Mouse (Mus musculus): ENCODE measurements around the gene Astn2. TPM values are rescaled to one million over a fixed set of nuclear protein-coding genes. Genes with fewer than 3 reads are reported as not detected.

The Astn2 gene
- polyA plus RNA-seq (2016; fragmentation: Nextera tagmentation; extraction: Ambion mirVana), result 2.8 and 2.9 TPM in 2 replicates

DNA sequence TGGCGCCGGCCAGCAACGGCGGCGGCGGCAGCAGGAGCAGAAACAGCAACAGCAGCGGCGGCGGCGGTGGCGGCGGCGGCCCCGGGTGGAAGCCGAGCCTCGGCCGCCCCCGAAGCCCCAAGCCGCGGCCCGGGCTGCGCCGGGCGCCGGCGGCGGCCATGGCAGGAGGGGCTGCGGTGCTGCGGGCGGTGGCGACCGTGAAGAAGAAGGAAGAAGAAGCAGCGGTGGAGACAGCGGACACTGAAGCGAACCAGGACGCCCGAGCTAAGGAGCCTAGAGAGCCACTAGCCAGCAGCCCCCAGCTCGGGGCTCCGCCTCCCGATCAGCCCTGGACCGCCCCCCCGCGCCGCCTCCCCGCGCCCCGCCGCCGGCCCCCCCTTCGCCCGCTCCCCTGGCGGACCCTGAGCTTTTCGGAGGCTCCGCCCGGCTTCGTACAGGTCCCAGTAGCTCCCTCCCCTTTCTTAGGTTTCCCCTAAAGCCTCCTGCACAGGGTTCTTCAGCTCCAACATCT lies at the start of gene Astn2:
Gene Astn2 (minus strand): TSS at position 411 of the 511 bp plus-strand sequence.
- H3K36me3 ChIP-seq, result no peaks in the 10 kb centered on the region
- peaks cover 23% of the 10 kb centered on the region for H3K27me3 ChIP-seq
- H3K27ac ChIP-seq, result peak within 1 kb of the TSS; percentile 78
- ATAC-seq (ENCODE audit: low FRiP score), result peak; percentile 75
- peaks cover 17% of the 10 kb centered on the region for H3K4me1 ChIP-seq
- H3K9me3 ChIP-seq (replicated peaks), result no peaks in the 10 kb centered on the region
- H3K4me3 ChIP-seq, result peak within 1 kb of the TSS; percentile 80
- H3K4me2 ChIP-seq (replicated peaks), result peak within 1 kb of the TSS; percentile 97
- WGBS, result 0% methylated on average over 8 of the region's 56 CpGs
- H3K9ac ChIP-seq, result peak within 1 kb of the TSS; percentile 84

DNA sequence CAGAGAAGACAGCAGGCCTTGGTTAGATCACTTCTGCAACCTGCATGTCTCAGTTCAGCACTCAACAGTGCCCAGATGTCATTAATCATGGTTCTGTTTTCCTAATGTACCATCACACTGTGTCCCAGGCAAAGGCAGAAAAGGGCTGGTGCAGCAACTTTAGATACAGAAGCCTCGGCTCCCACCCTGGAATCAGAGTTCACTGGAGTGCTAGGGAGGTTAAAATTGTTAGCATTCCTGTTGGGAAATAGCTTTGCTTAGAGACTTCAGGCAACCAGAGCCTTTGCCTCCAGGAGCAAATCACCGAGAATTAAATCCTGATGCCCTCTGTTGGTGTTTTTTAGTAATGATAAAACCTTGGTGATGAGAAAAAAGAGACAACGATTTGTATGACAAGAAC lies 45.7 kb upstream of the Astn2 start:
- H3K9me3 ChIP-seq (replicated peaks), result no peaks in the 10 kb centered on the region
- 38% methylated on average over 3 of the region's 3 CpGs for WGBS
- no peak for ATAC-seq (ENCODE audit: low FRiP score)
- H3K4me3 ChIP-seq, result no peak overlapping the region
- no peaks in the 10 kb centered on the region for H3K27me3 ChIP-seq
- no peaks in the 10 kb centered on the region for H3K36me3 ChIP-seq
- no peaks in the 10 kb centered on the region for H3K4me1 ChIP-seq
- H3K9ac ChIP-seq, result no peak overlapping the region
- H3K27ac ChIP-seq, result no peak overlapping the region
- no peak overlapping the region for H3K4me2 ChIP-seq (replicated peaks)

DNA sequence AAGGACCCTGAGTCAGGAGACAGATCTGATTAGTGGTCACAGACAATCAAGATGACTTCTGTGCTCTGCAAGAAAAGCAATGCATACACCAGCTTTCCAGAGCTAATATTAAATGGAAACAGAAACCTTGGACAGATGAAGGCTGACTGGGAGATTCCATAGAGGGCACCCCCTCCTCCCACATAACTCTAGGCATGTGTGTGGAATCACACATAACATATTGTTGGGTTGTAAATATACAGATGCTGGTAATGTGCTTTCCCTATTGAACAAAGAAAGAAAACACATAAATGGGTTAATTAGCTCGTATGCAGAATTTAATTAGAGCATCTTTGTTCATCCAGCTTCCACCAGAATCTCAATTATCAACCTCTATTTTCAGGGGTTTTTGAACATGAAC lies 26.8 kb upstream of the Astn2 start:
- no peak overlapping the region for H3K27ac ChIP-seq

DNA sequence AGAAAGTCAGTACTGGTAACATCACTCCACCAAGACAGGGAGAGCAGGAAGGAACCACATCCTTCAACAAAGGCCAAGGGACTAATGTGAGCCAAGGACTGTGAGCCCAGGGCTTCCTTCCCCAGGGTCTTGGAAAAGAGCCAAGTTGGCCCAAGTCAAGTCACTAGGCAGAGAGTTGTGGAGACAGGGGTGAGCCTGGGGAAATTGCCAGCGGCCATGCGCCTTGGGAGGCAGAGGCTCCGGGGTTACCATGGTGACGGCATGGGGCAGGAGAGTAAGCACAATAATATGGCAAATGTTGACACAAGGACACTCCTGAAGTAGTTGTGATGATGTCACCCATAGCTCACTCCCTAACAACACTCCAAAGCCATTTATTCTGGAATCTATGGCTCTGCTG lies 21.4 kb upstream of the Astn2 start:
- Histone ChIP-seq H3K9ac (no peak overlapping the region), H3K27ac (no peak overlapping the region), H3K27me3 (no peaks in the 10 kb centered on the region), H3K36me3 (no peaks in the 10 kb centered on the region), H3K9me3 (replicated peaks) (no peaks in the 10 kb centered on the region), H3K4me2 (replicated peaks) (no peak overlapping the region), H3K4me3 (no peak overlapping the region), H3K4me1 (no peaks in the 10 kb centered on the region)
- peak; percentile 60 for ATAC-seq (ENCODE audit: low FRiP score)
- WGBS, result 81% methylated on average over 4 of the region's 4 CpGs

More for the DNA sequence above, 26.8 kb upstream of the Astn2 start:
- WGBS, result 58% methylated on average over 1 of the region's 1 CpGs
- no peak overlapping the region for H3K4me2 ChIP-seq (replicated peaks)
- H3K4me1 ChIP-seq, result no peaks in the 10 kb centered on the region
- ATAC-seq (ENCODE audit: low FRiP score), result no peak
- H3K36me3 ChIP-seq, result no peaks in the 10 kb centered on the region
- H3K9ac ChIP-seq, result no peak overlapping the region
- H3K9me3 ChIP-seq (replicated peaks), result no peaks in the 10 kb centered on the region
- H3K4me3 ChIP-seq, result no peak overlapping the region
- no peaks in the 10 kb centered on the region for H3K27me3 ChIP-seq

DNA sequence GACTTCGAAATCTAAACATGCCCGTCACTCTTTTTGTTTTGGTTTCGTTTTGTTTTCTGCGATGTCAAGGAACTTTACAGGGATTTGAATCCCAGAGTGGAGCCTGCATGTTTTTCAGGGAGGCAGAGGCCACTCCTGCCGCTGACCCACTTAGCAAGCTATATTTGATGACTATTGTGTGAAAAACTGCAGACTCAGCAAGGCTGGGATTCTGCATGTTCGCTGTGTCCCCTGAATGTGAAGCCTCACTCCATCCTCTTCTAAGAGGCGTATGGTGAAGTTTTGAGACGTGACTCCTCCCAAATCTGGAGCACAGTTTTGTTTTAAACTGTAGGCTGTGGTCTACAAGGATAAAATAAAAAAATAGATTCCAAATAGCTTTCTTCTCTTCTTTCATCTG lies 10.4 kb upstream of the Astn2 start:
- no peak overlapping the region for H3K27ac ChIP-seq
- ATAC-seq (ENCODE audit: low FRiP score), result no peak
- H3K4me3 ChIP-seq, result no peak overlapping the region
- H3K4me1 ChIP-seq, result no peaks in the 10 kb centered on the region
- 61% methylated on average over 8 of the region's 8 CpGs for WGBS
- H3K36me3 ChIP-seq, result no peaks in the 10 kb centered on the region
- H3K27me3 ChIP-seq, result no peaks in the 10 kb centered on the region
- H3K4me2 ChIP-seq (replicated peaks), result no peak overlapping the region
- H3K9me3 ChIP-seq (replicated peaks), result no peaks in the 10 kb centered on the region
- no peak overlapping the region for H3K9ac ChIP-seq

DNA sequence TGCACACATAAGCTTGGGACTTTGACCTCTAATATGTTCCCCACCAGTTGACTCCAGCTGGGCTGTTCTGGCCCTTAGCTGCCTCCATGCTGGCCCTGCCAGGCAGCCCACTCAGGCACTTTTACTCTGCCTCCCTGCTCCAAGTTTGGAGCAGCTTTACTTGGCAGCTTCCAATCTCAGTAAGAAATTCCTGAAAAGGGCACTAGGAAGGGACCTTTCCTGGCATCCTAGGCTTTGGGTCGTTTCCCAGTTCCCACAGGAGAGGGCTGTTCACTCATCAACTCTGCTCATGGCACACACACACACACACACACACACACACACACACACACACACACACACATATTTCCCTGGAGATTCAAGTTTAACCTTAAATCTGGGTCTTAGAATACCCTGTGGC lies 675 bp upstream of the Astn2 start:
- Histone ChIP-seq H3K36me3 (no peaks in the 10 kb centered on the region), H3K4me1 (peaks cover 17% of the 10 kb centered on the region), H3K27me3 (peaks cover 20% of the 10 kb centered on the region), H3K27ac (no peak overlapping the region), H3K9ac (no peak overlapping the region), H3K4me3 (no peak overlapping the region), H3K4me2 (replicated peaks) (no peak overlapping the region), H3K9me3 (replicated peaks) (no peaks in the 10 kb centered on the region)
- WGBS, result 19% methylated on average over 1 of the region's 1 CpGs
- no peak for ATAC-seq (ENCODE audit: low FRiP score)

DNA sequence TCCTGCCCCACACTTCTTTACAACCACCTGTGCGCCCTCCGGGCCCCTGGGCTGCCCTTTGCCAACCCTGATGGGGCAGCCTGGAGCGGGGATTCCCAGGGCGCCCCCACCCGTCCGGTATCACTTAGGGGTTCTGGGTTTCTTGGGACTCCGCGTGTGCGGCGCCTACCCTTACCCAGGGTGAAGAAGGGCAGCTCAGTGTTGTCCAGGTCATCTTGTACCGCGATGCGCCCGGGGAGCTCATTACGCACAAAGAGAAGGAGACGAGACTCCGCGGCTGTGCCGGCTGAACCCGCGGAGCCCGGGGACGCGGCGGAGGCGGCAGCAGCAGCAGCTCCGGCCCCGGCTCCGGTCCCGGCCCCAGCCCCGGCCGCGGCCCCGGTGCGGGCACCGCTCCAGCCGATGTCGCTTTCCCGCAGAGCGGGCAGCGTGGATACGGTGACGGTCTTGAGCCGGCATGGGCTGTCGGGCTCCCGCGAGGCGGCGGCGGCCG lies 657 bp downstream of the Astn2 start:
- H3K4me1 ChIP-seq, result peaks cover 17% of the 10 kb centered on the region
- H3K9me3 ChIP-seq (replicated peaks), result no peaks in the 10 kb centered on the region
- ATAC-seq (ENCODE audit: low FRiP score), result peak; percentile 65

DNA sequence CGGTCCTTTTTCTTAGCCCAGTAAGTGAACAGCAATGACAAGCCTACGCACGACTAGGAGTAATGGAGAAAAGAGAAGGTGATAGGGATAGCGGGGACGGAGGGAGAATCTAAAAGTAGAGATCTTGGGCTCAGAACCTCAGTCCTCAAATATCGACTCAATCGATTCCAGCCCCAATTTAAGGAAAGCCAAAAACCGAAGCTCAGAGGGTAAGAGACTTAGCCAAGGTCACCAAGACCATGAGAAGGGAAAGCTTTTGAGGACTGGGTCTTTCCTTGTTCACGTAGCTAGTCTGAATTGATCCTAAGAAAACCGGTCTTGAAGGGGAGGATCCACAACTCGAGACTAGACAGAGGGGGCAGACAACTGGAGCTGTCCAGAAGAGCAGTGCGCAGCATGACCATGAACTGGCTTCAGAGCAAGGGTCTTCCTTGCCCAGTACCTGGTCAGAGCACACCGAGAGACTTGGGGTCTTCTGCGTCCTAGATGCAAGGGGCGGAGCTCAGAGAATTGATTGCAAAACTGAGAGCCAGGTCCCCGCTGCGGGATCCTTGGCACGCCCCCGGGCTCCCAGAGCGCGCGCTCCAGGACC lies 1.2 kb downstream of the Astn2 start:
- H3K4me3 ChIP-seq, result peak overlapping the region; percentile 80
- ATAC-seq (ENCODE audit: low FRiP score), result peak; percentile 36
- peaks cover 23% of the 10 kb centered on the region for H3K27me3 ChIP-seq

More for the DNA sequence above, 657 bp downstream of the Astn2 start:
- WGBS, result under 1% methylated on average over 48 of the region's 51 CpGs
- peaks cover 23% of the 10 kb centered on the region for H3K27me3 ChIP-seq
- H3K9ac ChIP-seq, result peak overlapping the region; percentile 84
- peak overlapping the region; percentile 80 for H3K4me3 ChIP-seq
- peak overlapping the region; percentile 78 for H3K27ac ChIP-seq
- H3K36me3 ChIP-seq, result no peaks in the 10 kb centered on the region
- peak overlapping the region; percentile 97 for H3K4me2 ChIP-seq (replicated peaks)

DNA sequence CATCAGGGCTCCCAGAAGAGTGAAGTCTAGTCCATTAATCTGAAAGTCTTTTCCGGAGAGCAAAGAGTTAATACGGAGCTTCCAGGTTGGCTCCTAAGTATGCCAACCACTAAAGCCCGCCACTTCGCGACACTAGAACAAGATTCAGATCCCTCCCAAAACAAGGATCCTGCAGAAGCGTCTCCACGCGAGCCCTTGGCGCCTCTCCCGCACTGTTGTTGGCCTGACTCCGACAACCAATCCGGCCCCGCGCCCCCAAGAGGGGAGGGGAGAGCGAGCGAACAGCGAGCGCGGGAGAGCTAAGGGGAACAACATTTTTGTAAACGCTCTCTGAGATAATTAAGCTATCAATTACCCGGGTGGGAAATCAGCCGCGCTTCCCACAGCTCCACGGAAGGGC lies 1.8 kb downstream of the Astn2 start:
- WGBS, result under 1% methylated on average over 24 of the region's 24 CpGs
- Histone ChIP-seq H3K27ac (no peak overlapping the region), H3K4me3 (peak overlapping the region; percentile 80), H3K36me3 (no peaks in the 10 kb centered on the region), H3K4me2 (replicated peaks) (peak overlapping the region; percentile 97), H3K9ac (peak overlapping the region; percentile 84), H3K9me3 (replicated peaks) (no peaks in the 10 kb centered on the region), H3K27me3 (peaks cover 23% of the 10 kb centered on the region), H3K4me1 (peaks cover 17% of the 10 kb centered on the region)
- ATAC-seq (ENCODE audit: low FRiP score), result peak; percentile 29; the same call in 1 of the 2 replicates

More for the DNA sequence above, 1.2 kb downstream of the Astn2 start:
- Histone ChIP-seq H3K27ac (peak overlapping the region; percentile 78; the same call in 1 of the 2 replicates), H3K4me2 (replicated peaks) (peak overlapping the region; percentile 97), H3K9ac (peak overlapping the region; percentile 84), H3K36me3 (no peaks in the 10 kb centered on the region), H3K9me3 (replicated peaks) (no peaks in the 10 kb centered on the region), H3K4me1 (peaks cover 17% of the 10 kb centered on the region)
- WGBS, result under 1% methylated on average over 22 of the region's 22 CpGs

DNA sequence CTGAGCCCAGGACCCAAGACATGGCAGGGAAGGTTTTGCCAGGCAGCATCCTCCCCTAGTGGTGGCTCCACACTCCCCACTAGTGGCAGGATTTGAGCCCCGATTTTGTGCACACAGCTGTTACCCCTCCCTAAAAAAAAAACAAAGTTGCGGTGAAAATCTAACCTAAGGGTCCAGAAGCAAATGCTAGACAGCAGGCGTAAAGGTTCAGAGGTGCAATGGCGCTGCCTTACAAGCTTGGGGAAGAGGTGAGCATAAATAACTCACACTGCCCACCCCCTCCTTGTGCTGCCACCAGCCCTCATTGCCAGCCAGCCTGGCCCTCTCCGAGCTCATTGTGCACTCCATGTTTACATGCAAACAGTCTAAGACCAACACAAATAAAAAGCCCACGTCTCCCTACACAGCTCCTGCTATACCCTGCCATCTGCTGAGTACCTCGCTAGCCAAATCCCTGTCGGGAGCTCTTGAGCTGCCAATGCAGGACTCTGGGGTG lies 3.2 kb downstream of the Astn2 start:
- Histone ChIP-seq H3K9ac (peak overlapping the region; percentile 15; the same call in 1 of the 2 replicates), H3K4me2 (replicated peaks) (peak overlapping the region; percentile 97), H3K27ac (no peak overlapping the region), H3K36me3 (no peaks in the 10 kb centered on the region), H3K4me1 (peaks cover 17% of the 10 kb centered on the region), H3K27me3 (peaks cover 19% of the 10 kb centered on the region), H3K9me3 (replicated peaks) (no peaks in the 10 kb centered on the region), H3K4me3 (peak overlapping the region; percentile 80)
- WGBS, result 25% methylated on average over 8 of the region's 8 CpGs
- ATAC-seq (ENCODE audit: low FRiP score), result no peak

DNA sequence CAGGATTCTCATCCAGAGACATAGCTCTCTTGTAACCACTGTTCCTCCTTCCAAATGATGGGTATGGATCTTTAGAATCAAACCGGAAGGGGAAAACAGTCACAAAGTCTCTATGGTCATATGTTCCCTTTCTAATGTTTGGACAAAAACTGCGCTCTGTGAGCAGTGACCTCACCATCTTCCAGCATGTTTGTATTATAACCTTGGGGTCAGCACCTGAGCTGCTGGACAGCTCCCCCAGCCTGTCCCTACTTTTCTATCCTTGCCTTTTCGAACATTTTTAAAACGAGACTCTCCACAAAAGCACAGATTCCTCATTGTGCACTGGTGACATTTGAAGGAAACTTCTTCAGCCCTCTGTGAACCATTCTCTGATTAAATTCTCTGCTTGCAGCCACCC lies 5.3 kb downstream of the Astn2 start:
- Histone ChIP-seq H3K27me3 (peaks cover 12% of the 10 kb centered on the region; the same call in 1 of the 2 replicates), H3K9ac (no peak overlapping the region), H3K9me3 (replicated peaks) (no peaks in the 10 kb centered on the region), H3K27ac (no peak overlapping the region), H3K4me1 (peaks cover 17% of the 10 kb centered on the region), H3K4me2 (replicated peaks) (no peak overlapping the region), H3K4me3 (no peak overlapping the region), H3K36me3 (no peaks in the 10 kb centered on the region)
- ATAC-seq (ENCODE audit: low FRiP score), result no peak
- WGBS, result 59% methylated on average over 4 of the region's 4 CpGs

DNA sequence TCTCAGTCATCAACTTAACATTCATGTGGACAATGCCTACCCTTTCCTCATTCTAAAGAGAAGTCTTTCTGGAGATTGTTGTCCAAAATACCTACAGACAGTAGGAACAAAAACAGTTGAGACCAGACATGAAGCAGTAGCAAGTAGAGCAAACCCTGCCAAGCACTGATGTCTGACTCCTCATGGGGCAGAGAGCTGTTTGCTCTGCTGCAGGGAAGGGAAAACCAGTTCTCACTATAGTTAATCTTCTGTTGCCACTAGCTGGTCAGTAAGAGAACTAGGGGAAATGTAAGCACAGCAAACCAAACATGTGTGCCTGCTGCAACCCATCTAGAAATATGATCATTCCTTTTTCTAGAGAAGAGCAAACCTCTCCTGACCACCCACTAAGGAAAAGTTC lies 7.2 kb downstream of the Astn2 start:
- H3K4me2 ChIP-seq (replicated peaks), result no peak overlapping the region
- H3K36me3 ChIP-seq, result no peaks in the 10 kb centered on the region
- no peak overlapping the region for H3K9ac ChIP-seq
- H3K9me3 ChIP-seq (replicated peaks), result no peaks in the 10 kb centered on the region
- peaks cover 8% of the 10 kb centered on the region; the same call in 1 of the 2 replicates for H3K27me3 ChIP-seq
- H3K4me3 ChIP-seq, result no peak overlapping the region
- no peak overlapping the region for H3K27ac ChIP-seq
- ATAC-seq (ENCODE audit: low FRiP score), result no peak
- peaks cover 7% of the 10 kb centered on the region for H3K4me1 ChIP-seq

DNA sequence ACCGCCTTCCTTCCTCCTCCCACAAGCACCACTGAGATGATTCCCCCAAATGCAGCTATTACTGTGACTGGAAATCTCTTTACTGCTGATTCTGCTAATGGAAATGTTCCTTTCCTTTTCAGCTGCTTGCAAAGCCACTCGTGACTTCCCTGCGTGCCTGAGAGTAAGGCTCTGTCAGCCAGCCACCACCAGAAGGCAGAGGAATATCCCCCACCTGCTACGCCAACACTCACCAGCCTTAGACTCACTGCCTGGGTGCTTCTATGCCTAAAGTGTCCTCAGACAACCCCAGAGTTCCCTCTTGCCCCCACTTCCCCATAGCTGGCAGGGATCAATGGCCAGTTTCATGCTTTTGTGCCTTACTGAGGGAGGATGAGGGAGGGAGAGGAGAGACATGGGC lies 11.1 kb downstream of the Astn2 start:
- Histone ChIP-seq H3K9me3 (replicated peaks) (no peaks in the 10 kb centered on the region), H3K4me2 (replicated peaks) (no peak overlapping the region), H3K9ac (no peak overlapping the region), H3K4me3 (no peak overlapping the region), H3K27me3 (no peaks in the 10 kb centered on the region), H3K27ac (no peak overlapping the region), H3K4me1 (no peaks in the 10 kb centered on the region), H3K36me3 (no peaks in the 10 kb centered on the region)
- 75% methylated on average over 4 of the region's 4 CpGs for WGBS
- no peak for ATAC-seq (ENCODE audit: low FRiP score)
